Mouse (Mus musculus): Measurements from ENCODE around the gene Tfec. TPM values are rescaled to one million over a fixed set of nuclear protein-coding genes. Genes with fewer than 3 reads are reported as not detected.

Tfec gene
- polyA plus RNA-seq, 1 experiment, result 45.9 TPM

GRCm38 (mm10) chr6:16870067-16870466 is 28.2 kb downstream of the Tfec start:
- no peak overlapping the region for H3K27ac ChIP-seq (ENCODE audit: insufficient read depth, low read depth, low read length)
- no peak overlapping the region for H3K4me3 ChIP-seq (ENCODE audit: insufficient read depth, low read length)
- no peaks in the 10 kb centered on the region for H3K4me1 ChIP-seq (ENCODE audit: control insufficient read depth, insufficient read depth, low read length)
- TF ChIP-seq POLR2A (IDR thresholded peaks at IDR 0.05; ENCODE audit: borderline replicate concordance, low read depth, low read length), result no peak

- no peak for TF ChIP-seq POLR2A (IDR thresholded peaks at IDR 0.05; ENCODE audit: borderline replicate concordance, low read depth, low read length)
- no peak for TF ChIP-seq CTCF (IDR thresholded peaks at IDR 0.05; ENCODE audit: low read depth, low read length)
Observed at GRCm38 (mm10) chr6:16868314-16868713, 29.9 kb downstream of the Tfec start.

GRCm38 (mm10) chr6:16862753-16863508 is 35.3 kb downstream of the Tfec start:
- Histone ChIP-seq H3K4me3 (ENCODE audit: insufficient read depth, low read length) (no peak overlapping the region), H3K4me1 (ENCODE audit: control insufficient read depth, insufficient read depth, low read length) (peaks cover 4% of the 10 kb centered on the region), H3K27ac (ENCODE audit: insufficient read depth, low read depth, low read length) (no peak overlapping the region)
- no peak for TF ChIP-seq CTCF (IDR thresholded peaks at IDR 0.05; ENCODE audit: low read depth, low read length)
- no peak for TF ChIP-seq POLR2A (IDR thresholded peaks at IDR 0.05; ENCODE audit: borderline replicate concordance, low read depth, low read length)

More at GRCm38 (mm10) chr6:16868314-16868713, 29.9 kb downstream of the Tfec start:
- H3K4me1 ChIP-seq (ENCODE audit: control insufficient read depth, insufficient read depth, low read length), result no peaks in the 10 kb centered on the region
- H3K27ac ChIP-seq (ENCODE audit: insufficient read depth, low read depth, low read length), result no peak overlapping the region
- no peak overlapping the region for H3K4me3 ChIP-seq (ENCODE audit: insufficient read depth, low read length)

- no peak overlapping the region for H3K4me3 ChIP-seq (ENCODE audit: insufficient read depth, low read length)
Observed at GRCm38 (mm10) chr6:16862050-16862449, 36.2 kb downstream of the Tfec start.

GRCm38 (mm10) chr6:16855879-16856545 is 42.2 kb downstream of the Tfec start:
- Histone ChIP-seq H3K4me1 (ENCODE audit: control insufficient read depth, insufficient read depth, low read length) (peaks cover 2% of the 10 kb centered on the region; the same call in 1 of the 2 replicates), H3K4me3 (ENCODE audit: insufficient read depth, low read length) (no peak overlapping the region), H3K27ac (ENCODE audit: insufficient read depth, low read depth, low read length) (no peak overlapping the region)
- TF ChIP-seq POLR2A (IDR thresholded peaks at IDR 0.05; ENCODE audit: borderline replicate concordance, low read depth, low read length), result no peak
- TF ChIP-seq CTCF (IDR thresholded peaks at IDR 0.05; ENCODE audit: low read depth, low read length), result no peak

More at GRCm38 (mm10) chr6:16862050-16862449, 36.2 kb downstream of the Tfec start:
- H3K4me1 ChIP-seq (ENCODE audit: control insufficient read depth, insufficient read depth, low read length), result peaks cover 6% of the 10 kb centered on the region
- no peak overlapping the region for H3K27ac ChIP-seq (ENCODE audit: insufficient read depth, low read depth, low read length)
- TF ChIP-seq CTCF (IDR thresholded peaks at IDR 0.05; ENCODE audit: low read depth, low read length) (no peak), POLR2A (IDR thresholded peaks at IDR 0.05; ENCODE audit: borderline replicate concordance, low read depth, low read length) (no peak)

GRCm38 (mm10) chr6:16854977-16855376 is 43.3 kb downstream of the Tfec start:
- H3K4me3 ChIP-seq (ENCODE audit: insufficient read depth, low read length), result no peak overlapping the region
- H3K4me1 ChIP-seq (ENCODE audit: control insufficient read depth, insufficient read depth, low read length), result peaks cover 2% of the 10 kb centered on the region; the same call in 1 of the 2 replicates
- TF ChIP-seq CTCF (IDR thresholded peaks at IDR 0.05; ENCODE audit: low read depth, low read length), result no peak
- no peak for TF ChIP-seq POLR2A (IDR thresholded peaks at IDR 0.05; ENCODE audit: borderline replicate concordance, low read depth, low read length)
- no peak overlapping the region for H3K27ac ChIP-seq (ENCODE audit: insufficient read depth, low read depth, low read length)

GRCm38 (mm10) chr6:16846521-16846920 is 51.7 kb downstream of the Tfec start:
- Histone ChIP-seq H3K4me1 (ENCODE audit: control insufficient read depth, insufficient read depth, low read length) (no peaks in the 10 kb centered on the region), H3K27ac (ENCODE audit: insufficient read depth, low read depth, low read length) (no peak overlapping the region), H3K4me3 (ENCODE audit: insufficient read depth, low read length) (no peak overlapping the region)
- TF ChIP-seq POLR2A (IDR thresholded peaks at IDR 0.05; ENCODE audit: borderline replicate concordance, low read depth, low read length), result no peak
- TF ChIP-seq CTCF (IDR thresholded peaks at IDR 0.05; ENCODE audit: low read depth, low read length), result no peak

- Histone ChIP-seq H3K4me3 (ENCODE audit: insufficient read depth, low read length) (no peak overlapping the region), H3K27ac (ENCODE audit: insufficient read depth, low read depth, low read length) (no peak overlapping the region)
Observed at GRCm38 (mm10) chr6:16835631-16836030, 62.6 kb downstream of the Tfec start.

GRCm38 (mm10) chr6:16828304-16828703 is 69.9 kb downstream of the Tfec start:
- Histone ChIP-seq H3K27ac (ENCODE audit: insufficient read depth, low read depth, low read length) (no peak overlapping the region), H3K4me3 (ENCODE audit: insufficient read depth, low read length) (no peak overlapping the region), H3K4me1 (ENCODE audit: control insufficient read depth, insufficient read depth, low read length) (no peaks in the 10 kb centered on the region)
- no peak for TF ChIP-seq POLR2A (IDR thresholded peaks at IDR 0.05; ENCODE audit: borderline replicate concordance, low read depth, low read length)
- no peak for TF ChIP-seq CTCF (IDR thresholded peaks at IDR 0.05; ENCODE audit: low read depth, low read length)

More at GRCm38 (mm10) chr6:16835631-16836030, 62.6 kb downstream of the Tfec start:
- H3K4me1 ChIP-seq (ENCODE audit: control insufficient read depth, insufficient read depth, low read length), result peaks cover 2% of the 10 kb centered on the region; the same call in 1 of the 2 replicates
- TF ChIP-seq POLR2A (IDR thresholded peaks at IDR 0.05; ENCODE audit: borderline replicate concordance, low read depth, low read length), result no peak
- no peak for TF ChIP-seq CTCF (IDR thresholded peaks at IDR 0.05; ENCODE audit: low read depth, low read length)

GRCm38 (mm10) chr6:16821985-16822384 is 76.3 kb downstream of the Tfec start:
- TF ChIP-seq POLR2A (IDR thresholded peaks at IDR 0.05; ENCODE audit: borderline replicate concordance, low read depth, low read length), result no peak
- TF ChIP-seq CTCF (IDR thresholded peaks at IDR 0.05; ENCODE audit: low read depth, low read length), result no peak
- peaks cover 6% of the 10 kb centered on the region for H3K4me1 ChIP-seq (ENCODE audit: control insufficient read depth, insufficient read depth, low read length)

More at GRCm38 (mm10) chr6:16821985-16822384, 76.3 kb downstream of the Tfec start:
- no peak overlapping the region for H3K4me3 ChIP-seq (ENCODE audit: insufficient read depth, low read length)
- H3K27ac ChIP-seq (ENCODE audit: insufficient read depth, low read depth, low read length), result no peak overlapping the region
